Mouse (Mus musculus) ES-Bruce4 (cell line): Measurements from ENCODE around the gene Synpo2.

Experiments
- CTCF ChIP-seq: IDR thresholded peaks from one replicate; pipeline ENCODE4 v1.8.1; 2011; ENCODE audit warnings: low read depth, low read length
- EP300 ChIP-seq: IDR thresholded peaks from 2 replicates; pipeline ENCODE4 v1.6.1; 2011; ENCODE audit warnings: low read depth, low read length; ENCODE audit not compliant: insufficient read depth
- POLR2A ChIP-seq: IDR thresholded peaks from one replicate; pipeline ENCODE4 v1.8.1; 2011; ENCODE audit warnings: low read length; ENCODE audit not compliant: insufficient read depth

DNA sequence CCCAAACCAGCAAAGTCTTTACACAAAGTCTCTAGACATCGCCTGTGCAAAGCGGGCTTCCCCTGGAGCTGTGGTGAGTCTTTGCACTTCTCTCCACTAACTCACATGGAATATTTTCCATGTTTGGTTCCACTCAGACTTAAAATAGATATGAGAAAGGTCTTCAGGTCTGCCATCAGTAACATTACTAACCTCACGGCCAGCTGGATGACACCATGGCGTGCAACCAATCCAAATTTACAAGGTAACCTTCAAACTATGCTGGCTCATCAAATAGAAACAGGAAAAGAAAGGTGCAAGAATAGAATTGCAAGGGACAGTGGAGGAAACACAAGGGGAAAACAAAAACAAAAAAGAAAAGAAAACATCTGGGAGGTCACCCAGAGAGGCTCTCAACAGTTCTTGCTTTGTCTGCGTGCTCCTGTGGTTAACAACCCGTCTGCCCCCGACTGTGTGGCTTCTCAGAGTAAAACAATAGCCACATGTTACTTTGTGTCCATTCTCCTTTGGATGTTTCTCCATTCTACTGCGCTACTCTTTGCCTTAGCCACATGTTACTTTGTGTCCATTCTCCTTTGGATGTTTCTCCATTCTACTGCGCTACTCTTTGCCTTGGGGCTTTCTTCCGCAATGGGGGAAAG, 124.8 kb downstream of the Synpo2 start:
- TF ChIP-seq CTCF = no peak
- TF ChIP-seq POLR2A = no peak
- TF ChIP-seq EP300 = peak; percentile 65
